Mouse (Mus musculus): ENCODE measurements around the gene Tomm20.

- TF ChIP-seq GATA1 (IDR thresholded peaks at IDR 0.05; ENCODE audit: borderline replicate concordance, low read length), result no peak
- peak; percentile 64 for TF ChIP-seq CTCF (IDR thresholded peaks at IDR 0.05; ENCODE audit: low read depth, low read length)
- no peak for TF ChIP-seq GATA2 (IDR thresholded peaks at IDR 0.05; ENCODE audit: borderline replicate concordance, low read depth, low read length)
- TF ChIP-seq TAL1 (conservative IDR thresholded peaks at IDR 0.05; ENCODE audit: low read depth, low read length), result no peak
- no peak for TF ChIP-seq POLR2AphosphoS5 (IDR thresholded peaks at IDR 0.05; ENCODE audit: insufficient replicate concordance, low read depth, low read length)
These were observed 40.9 kb upstream of the Tomm20 start for GRCm38 (mm10) chr8:126986495-126986894.
